Mouse (Mus musculus): ENCODE results near the gene Cfi. TPM values are rescaled to one million over a fixed set of nuclear protein-coding genes. Genes with fewer than 3 reads are reported as not detected.

Gene Cfi
- polyA plus RNA-seq, 1 experiment, result 0.02 TPM

DNA sequence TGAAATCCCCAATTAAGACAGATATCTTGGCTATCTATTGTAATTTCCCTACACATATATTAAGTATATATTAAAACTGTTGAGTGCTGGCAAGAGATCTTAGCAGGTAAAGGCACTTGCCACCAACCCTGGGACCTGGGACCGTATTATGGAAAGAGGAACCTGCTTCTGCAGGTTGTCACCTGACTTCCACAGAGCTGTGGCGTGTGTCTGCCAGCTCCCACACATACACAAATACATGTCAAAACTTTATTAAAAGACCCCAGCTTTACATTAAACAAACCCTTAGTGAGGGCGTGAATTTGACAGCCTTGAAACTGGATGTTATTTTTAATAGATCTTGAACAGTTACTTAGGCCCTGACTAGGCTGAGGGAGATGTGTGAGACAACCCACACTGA, 67.7 kb downstream of the Cfi start:
- Histone ChIP-seq H3K4me1 (ENCODE audit: control insufficient read depth) (peaks cover 44% of the 10 kb centered on the region), H3K36me3 (ENCODE audit: control insufficient read depth) (peaks cover 17% of the 10 kb centered on the region)

DNA sequence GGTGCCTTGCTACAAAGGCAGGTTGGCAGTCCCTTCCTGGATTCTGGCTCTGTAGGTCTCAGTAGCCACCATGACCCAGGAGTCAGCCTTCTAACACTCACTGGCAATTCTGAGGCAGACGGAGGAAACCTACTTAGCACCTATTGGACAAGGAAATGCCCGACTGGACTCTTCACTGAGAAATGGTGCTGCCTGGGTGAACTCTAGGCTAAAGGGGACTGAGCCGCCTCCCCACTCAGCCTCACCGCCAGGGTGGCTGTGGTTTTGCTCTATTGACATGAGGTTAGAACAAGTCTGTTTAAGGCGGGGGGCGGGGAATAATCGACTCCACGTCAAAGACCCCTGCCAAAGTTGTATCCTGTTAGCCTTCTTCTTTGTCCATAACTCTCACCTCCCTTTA, 68.2 kb downstream of the Cfi start:
- H3K9me3 ChIP-seq (ENCODE audit: control insufficient read depth, low read length), result no peaks in the 10 kb centered on the region
- H3K36me3 ChIP-seq (ENCODE audit: control insufficient read depth), result peaks cover 18% of the 10 kb centered on the region
- peaks cover 39% of the 10 kb centered on the region for H3K4me1 ChIP-seq (ENCODE audit: control insufficient read depth)
- TF ChIP-seq TAL1 (IDR thresholded peaks at IDR 0.05; ENCODE audit: low read length) (no peak), GATA1 (IDR thresholded peaks at IDR 0.05; ENCODE audit: low read length) (no peak)
- H3K4me3 ChIP-seq (replicated peaks), result no peak overlapping the region
- H3K27me3 ChIP-seq (ENCODE audit: control insufficient read depth), result no peaks in the 10 kb centered on the region

More for the DNA sequence above, 67.7 kb downstream of the Cfi start:
- Histone ChIP-seq H3K4me3 (replicated peaks) (no peak overlapping the region), H3K9me3 (ENCODE audit: control insufficient read depth, low read length) (no peaks in the 10 kb centered on the region), H3K27me3 (ENCODE audit: control insufficient read depth) (no peaks in the 10 kb centered on the region)
- TF ChIP-seq TAL1 (IDR thresholded peaks at IDR 0.05; ENCODE audit: low read length), result no peak

DNA sequence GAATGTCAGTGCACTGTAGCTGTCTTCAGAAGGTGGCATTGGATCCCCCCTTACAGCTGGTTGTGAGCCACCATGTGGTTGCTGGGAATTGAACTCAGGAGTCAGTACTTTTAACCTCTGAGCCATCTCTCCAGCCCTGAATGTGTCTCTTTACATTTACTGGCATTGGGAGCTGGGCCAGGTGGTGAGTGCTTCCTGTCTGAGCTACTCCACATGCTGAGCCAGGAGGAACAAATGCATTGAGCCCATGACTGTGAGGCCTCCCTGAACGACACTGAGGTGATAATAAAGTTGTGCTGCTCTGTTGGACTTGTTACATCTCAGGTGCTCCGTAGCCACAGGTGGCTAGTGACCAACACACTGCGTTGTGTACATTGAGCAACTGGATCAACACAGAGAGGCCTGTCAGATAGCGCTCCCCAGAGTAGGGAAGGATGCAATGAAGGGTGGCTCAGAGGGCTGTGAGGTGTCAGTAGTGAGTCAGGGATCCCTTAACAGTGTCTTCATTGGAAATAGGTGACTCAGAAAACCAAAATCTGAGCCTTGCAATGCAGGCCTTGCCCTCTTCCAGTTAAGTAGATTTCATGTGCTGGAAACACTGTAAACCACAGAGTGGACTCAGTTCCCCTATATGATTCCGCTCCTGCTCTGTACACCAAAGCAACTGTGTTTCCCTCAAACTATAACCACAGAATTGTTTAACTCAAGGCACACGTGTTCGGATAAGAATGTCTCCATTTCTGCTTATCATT, 68.9 kb downstream of the Cfi start:
- TF ChIP-seq GATA1 (IDR thresholded peaks at IDR 0.05; ENCODE audit: low read length) (no peak), TAL1 (IDR thresholded peaks at IDR 0.05; ENCODE audit: low read length) (no peak)
- Histone ChIP-seq H3K27me3 (ENCODE audit: control insufficient read depth) (no peaks in the 10 kb centered on the region), H3K9me3 (ENCODE audit: control insufficient read depth, low read length) (no peaks in the 10 kb centered on the region), H3K4me1 (ENCODE audit: control insufficient read depth) (peaks cover 37% of the 10 kb centered on the region), H3K36me3 (ENCODE audit: control insufficient read depth) (peaks cover 21% of the 10 kb centered on the region), H3K4me3 (replicated peaks) (no peak overlapping the region)

DNA sequence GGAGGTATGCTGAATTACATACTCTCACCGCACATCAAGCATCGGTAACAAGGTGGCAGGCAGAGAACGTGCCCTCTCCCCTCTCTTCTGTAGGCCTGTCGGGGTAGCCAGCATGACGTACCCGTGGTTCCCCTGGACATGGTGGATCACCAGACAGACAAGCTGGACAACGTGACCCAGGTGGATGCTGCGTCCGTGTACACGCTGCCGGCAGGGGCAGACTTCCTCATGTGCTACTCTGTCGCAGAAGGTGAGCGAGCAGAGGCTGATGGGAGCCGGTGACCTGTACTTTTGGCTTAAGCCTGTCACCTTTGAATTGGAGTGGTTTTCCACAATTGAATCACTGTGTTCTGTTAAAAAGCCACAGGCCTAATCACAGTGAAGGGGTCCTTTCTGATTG, 76.3 kb downstream of the Cfi start:
- H3K36me3 ChIP-seq (ENCODE audit: control insufficient read depth), result peaks cover 54% of the 10 kb centered on the region
- TF ChIP-seq GATA1 (IDR thresholded peaks at IDR 0.05; ENCODE audit: low read length), result no peak
- TF ChIP-seq TAL1 (IDR thresholded peaks at IDR 0.05; ENCODE audit: low read length), result no peak
- H3K9me3 ChIP-seq (ENCODE audit: control insufficient read depth, low read length), result no peaks in the 10 kb centered on the region
- H3K27me3 ChIP-seq (ENCODE audit: control insufficient read depth), result no peaks in the 10 kb centered on the region
- no peaks in the 10 kb centered on the region for H3K4me1 ChIP-seq (ENCODE audit: control insufficient read depth)
- no peak overlapping the region for H3K4me3 ChIP-seq (replicated peaks)

DNA sequence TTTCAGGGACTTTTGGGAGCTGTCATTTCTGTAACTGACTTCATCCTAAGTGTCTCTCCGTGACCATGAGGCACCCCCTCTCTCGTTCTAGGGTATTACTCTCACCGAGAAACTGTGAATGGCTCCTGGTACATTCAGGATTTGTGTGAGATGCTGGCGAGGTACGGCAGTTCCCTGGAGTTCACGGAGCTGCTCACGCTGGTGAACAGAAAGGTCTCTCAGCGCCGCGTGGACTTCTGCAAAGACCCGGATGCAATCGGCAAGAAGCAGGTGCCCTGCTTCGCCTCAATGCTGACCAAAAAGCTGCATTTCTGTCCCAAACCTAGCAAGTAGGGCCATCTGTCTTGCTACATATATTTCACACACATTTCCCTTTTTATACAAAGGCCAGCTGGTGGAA, 77.6 kb downstream of the Cfi start:
- Histone ChIP-seq H3K27me3 (ENCODE audit: control insufficient read depth) (no peaks in the 10 kb centered on the region), H3K36me3 (ENCODE audit: control insufficient read depth) (peaks cover 54% of the 10 kb centered on the region)
- TF ChIP-seq TAL1 (IDR thresholded peaks at IDR 0.05; ENCODE audit: low read length), result no peak

DNA sequence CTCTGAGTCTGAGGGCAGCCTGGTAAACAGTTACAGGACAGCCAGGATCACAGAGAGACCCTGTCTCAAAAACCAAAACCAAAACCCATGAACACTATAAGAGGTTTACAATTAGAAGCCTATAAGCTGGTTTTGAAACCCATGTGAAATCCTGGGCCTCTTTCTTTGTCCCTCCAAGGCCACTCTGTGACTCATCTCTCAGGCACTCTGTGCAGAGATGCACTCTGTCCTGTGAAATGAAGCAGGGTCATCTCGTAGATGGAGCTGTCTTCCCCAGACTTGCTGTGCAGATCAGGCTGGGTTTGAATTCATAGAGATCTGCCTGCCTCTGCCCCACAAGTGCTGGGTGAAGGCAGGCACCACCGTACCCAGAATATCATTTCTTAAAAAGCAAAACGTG, 81.7 kb downstream of the Cfi start:
- H3K9me3 ChIP-seq (ENCODE audit: control insufficient read depth, low read length), result no peaks in the 10 kb centered on the region
- TF ChIP-seq GATA1 (IDR thresholded peaks at IDR 0.05; ENCODE audit: low read length) (no peak), TAL1 (IDR thresholded peaks at IDR 0.05; ENCODE audit: low read length) (no peak)

More for the DNA sequence above, 77.6 kb downstream of the Cfi start:
- H3K4me1 ChIP-seq (ENCODE audit: control insufficient read depth), result no peaks in the 10 kb centered on the region
- no peak overlapping the region for H3K4me3 ChIP-seq (replicated peaks)
- H3K9me3 ChIP-seq (ENCODE audit: control insufficient read depth, low read length), result no peaks in the 10 kb centered on the region

DNA sequence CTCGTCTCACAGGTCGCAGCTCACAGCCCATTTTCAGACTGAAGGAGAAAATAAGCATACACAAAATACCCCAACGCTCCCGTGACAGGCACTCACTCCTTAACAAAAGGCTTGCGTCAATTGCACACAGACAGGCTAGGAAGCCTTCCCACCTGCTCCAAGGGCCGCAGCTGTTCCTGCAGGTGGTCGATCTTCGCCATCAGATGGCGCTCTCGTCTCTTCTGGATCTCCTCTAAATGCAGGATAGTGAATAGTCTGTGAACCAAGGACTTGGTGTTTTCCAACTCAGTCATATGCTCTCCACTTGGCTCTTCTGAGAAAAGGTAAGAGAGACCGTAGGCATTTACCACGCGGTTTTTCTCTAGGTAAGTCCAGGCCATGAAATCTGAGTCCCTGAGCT, 82.8 kb downstream of the Cfi start:
- Histone ChIP-seq H3K9me3 (ENCODE audit: control insufficient read depth, low read length) (no peaks in the 10 kb centered on the region), H3K27me3 (ENCODE audit: control insufficient read depth) (peaks cover 3% of the 10 kb centered on the region; the same call in 1 of the 2 replicates), H3K4me3 (replicated peaks) (no peak overlapping the region), H3K4me1 (ENCODE audit: control insufficient read depth) (no peaks in the 10 kb centered on the region), H3K36me3 (ENCODE audit: control insufficient read depth) (peaks cover 15% of the 10 kb centered on the region)
- TF ChIP-seq TAL1 (IDR thresholded peaks at IDR 0.05; ENCODE audit: low read length) (no peak), GATA1 (IDR thresholded peaks at IDR 0.05; ENCODE audit: low read length) (no peak)

More for the DNA sequence above, 81.7 kb downstream of the Cfi start:
- Histone ChIP-seq H3K4me1 (ENCODE audit: control insufficient read depth) (no peaks in the 10 kb centered on the region), H3K4me3 (replicated peaks) (no peak overlapping the region), H3K36me3 (ENCODE audit: control insufficient read depth) (peaks cover 23% of the 10 kb centered on the region), H3K27me3 (ENCODE audit: control insufficient read depth) (peaks cover 3% of the 10 kb centered on the region; the same call in 1 of the 2 replicates)

DNA sequence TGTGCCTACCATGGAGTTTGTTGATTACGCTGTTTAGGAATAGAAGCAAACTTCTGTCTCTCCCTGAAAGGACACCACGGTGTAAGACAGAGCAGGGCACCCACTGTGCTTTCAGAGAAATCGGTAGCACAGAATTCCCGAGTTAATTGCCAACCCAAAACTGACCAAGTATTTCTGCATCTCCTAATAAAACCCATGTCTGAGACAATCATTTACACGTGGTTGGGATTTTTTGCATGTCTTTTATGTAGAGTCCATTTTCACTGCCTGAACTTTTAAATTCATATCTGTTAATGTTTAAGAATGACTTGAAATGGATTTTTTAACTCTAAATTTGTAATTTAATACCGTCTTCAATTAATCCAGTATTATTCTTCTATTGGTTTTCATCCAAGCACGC, 87.9 kb downstream of the Cfi start:
- Histone ChIP-seq H3K9me3 (ENCODE audit: control insufficient read depth, low read length) (no peaks in the 10 kb centered on the region), H3K4me1 (ENCODE audit: control insufficient read depth) (no peaks in the 10 kb centered on the region), H3K4me3 (replicated peaks) (no peak overlapping the region), H3K27me3 (ENCODE audit: control insufficient read depth) (peaks cover 3% of the 10 kb centered on the region; the same call in 1 of the 2 replicates), H3K36me3 (ENCODE audit: control insufficient read depth) (no peaks in the 10 kb centered on the region)
- TF ChIP-seq TAL1 (IDR thresholded peaks at IDR 0.05; ENCODE audit: low read length) (no peak), GATA1 (IDR thresholded peaks at IDR 0.05; ENCODE audit: low read length) (no peak)

Other genes with a start within 250 kb of the Cfi start
- gene Egf, start 80.6 kb upstream of the Cfi start, polyA plus RNA-seq (2012), result 0.01 TPM in 1 of 2 replicates, not detected in the other
- gene Lrit3, start 31.9 kb upstream of the Cfi start, polyA plus RNA-seq (2012), result 0.02 TPM in 1 of 2 replicates, not detected in the other
- gene Rrh, start 13.3 kb upstream of the Cfi start, polyA plus RNA-seq (2012), result 0.02 TPM in 1 of 2 replicates, not detected in the other
- gene Gar1, start 4.5 kb upstream of the Cfi start, polyA plus RNA-seq (2012), result 2.4 and 3.4 TPM in 2 replicates
- 4.0 and 4.1 TPM in 2 replicates for gene Pla2g12a, start 42.7 kb downstream of the Cfi start, polyA plus RNA-seq (2012)
- gene Casp6, start 65.5 kb downstream of the Cfi start, polyA plus RNA-seq (2012), result 0.47 and 0.62 TPM in 2 replicates
- 2.9 and 4.8 TPM in 2 replicates for gene Mcub, start 134.3 kb downstream of the Cfi start, polyA plus RNA-seq (2012)
- gene Sec24b, start 225.7 kb downstream of the Cfi start, polyA plus RNA-seq (2012), result 1.8 and 3.5 TPM in 2 replicates